Mouse (Mus musculus): ENCODE results near the gene Otx2. TPM values are rescaled to one million over a fixed set of nuclear protein-coding genes. Genes with fewer than 3 reads are reported as not detected.

Otx2 gene
- polyA plus RNA-seq, 1 experiment, result not detected

- TF ChIP-seq POLR2A (IDR thresholded peaks at IDR 0.05; ENCODE audit: low read depth, low read length) (no peak), CTCF (IDR thresholded peaks at IDR 0.05; ENCODE audit: extremely low read depth, insufficient read depth, insufficient read length, insufficient replicate concordance) (no peak)
- Histone ChIP-seq H3K4me1 (ENCODE audit: control insufficient read depth, insufficient read depth, insufficient read length) (no peaks in the 10 kb centered on the region), H3K27me3 (ENCODE audit: control insufficient read depth, insufficient read depth, low read length) (no peaks in the 10 kb centered on the region), H3K4me3 (ENCODE audit: extremely low read depth, insufficient read depth, insufficient read length) (no peak overlapping the region), H3K36me3 (ENCODE audit: control insufficient read depth, insufficient read depth, low read length) (no peaks in the 10 kb centered on the region), H3K27ac (ENCODE audit: insufficient read depth, low read length) (no peak overlapping the region)
- WGBS, result 79% methylated on average over 5 of the region's 5 CpGs
- DNase-seq (ENCODE audit: low read depth in 1 of 2, low spot score in 2 of 2), result no peak
Observed at GRCm38 (mm10) chr14:48616361-48616760, 57.3 kb downstream of the Otx2 start.

- TF ChIP-seq POLR2A (IDR thresholded peaks at IDR 0.05; ENCODE audit: low read depth, low read length), result no peak
- TF ChIP-seq CTCF (IDR thresholded peaks at IDR 0.05; ENCODE audit: extremely low read depth, insufficient read depth, insufficient read length, insufficient replicate concordance), result no peak
- no peak overlapping the region for H3K27ac ChIP-seq (ENCODE audit: insufficient read depth, low read length)
- no peak for DNase-seq (ENCODE audit: low read depth in 1 of 2, low spot score in 2 of 2)
- no peaks in the 10 kb centered on the region for H3K27me3 ChIP-seq (ENCODE audit: control insufficient read depth, insufficient read depth, low read length)
- no peaks in the 10 kb centered on the region for H3K4me1 ChIP-seq (ENCODE audit: control insufficient read depth, insufficient read depth, insufficient read length)
- 84% methylated on average over 15 of the region's 15 CpGs for WGBS
- no peaks in the 10 kb centered on the region for H3K36me3 ChIP-seq (ENCODE audit: control insufficient read depth, insufficient read depth, low read length)
- H3K4me3 ChIP-seq (ENCODE audit: extremely low read depth, insufficient read depth, insufficient read length), result no peak overlapping the region
Observed at GRCm38 (mm10) chr14:48608641-48609310, 64.8 kb downstream of the Otx2 start.

Other genes with a start within 250 kb of the Otx2 start
- gene Tmem260, start 227.7 kb downstream of the Otx2 start, polyA plus RNA-seq (2012; rRNA removed), result 8.3 and 13.5 TPM in 2 replicates